Mouse (Mus musculus) embryonic facial prominence, embryonic 10.5 days (tissue): ENCODE results near the gene Cebpb. TPM values are rescaled to one million over a fixed set of nuclear protein-coding genes. Genes with fewer than 3 reads are reported as not detected.

ENCODE experiments used
- DNase-seq: peaks from one replicate; pipeline ENCODE4 v3.0.0-alpha.2; 2017; ENCODE audit warnings: low spot score
- H3K27ac ChIP-seq: fragments of 300-500 bp; sonication (generic); replicated peaks from 2 replicates; pipeline ENCODE4 v1.5.1; 2016; ENCODE audit warnings: mild to moderate bottlenecking
- H3K27me3 ChIP-seq: fragments of 300-500 bp; sonication (generic); replicated peaks from 2 replicates; pipeline ENCODE4 v1.6.1; 2016; ENCODE audit warnings: low read depth, mild to moderate bottlenecking; ENCODE audit not compliant: poor library complexity, severe bottlenecking
- H3K36me3 ChIP-seq: fragments of 300-500 bp; sonication (generic); replicated peaks from 2 replicates; pipeline ENCODE4 v1.6.1; 2016; ENCODE audit warnings: mild to moderate bottlenecking, moderate library complexity
- H3K4me1 ChIP-seq: fragments of 300-500 bp; sonication (generic); 2 replicates; pipeline ENCODE4 v1.6.1; 2016
- H3K4me3 ChIP-seq: fragments of 300-500 bp; sonication (generic); 2 replicates; pipeline ENCODE4 v1.5.1; 2016; ENCODE audit warnings: mild to moderate bottlenecking, moderate library complexity
- H3K9me3 ChIP-seq: fragments of 300-500 bp; sonication (generic); 2 replicates; pipeline ENCODE4 v1.6.1; 2016; ENCODE audit warnings: mild to moderate bottlenecking
- WGBS: fragments of 180-500 bp; shearing (Covaris S2); methylation state at CpG from one replicate; pipeline ENCODE4 v1.1.7; 2016; 5-methylcytosine and 5-hydroxymethylcytosine counted together
- polyA plus RNA-seq: library from polyadenylated mRNA; unstranded; fragments of >200 nt; fragmentation: Nextera tagmentation; extraction: Ambion mirVana; gene quantifications from 2 replicates; pipeline ENCODE4 v1.2.1, GENCODE M21; 2016

Cebpb gene
- polyA plus RNA-seq, 1 experiment from 2014 or later = 1.8 TPM

DNA sequence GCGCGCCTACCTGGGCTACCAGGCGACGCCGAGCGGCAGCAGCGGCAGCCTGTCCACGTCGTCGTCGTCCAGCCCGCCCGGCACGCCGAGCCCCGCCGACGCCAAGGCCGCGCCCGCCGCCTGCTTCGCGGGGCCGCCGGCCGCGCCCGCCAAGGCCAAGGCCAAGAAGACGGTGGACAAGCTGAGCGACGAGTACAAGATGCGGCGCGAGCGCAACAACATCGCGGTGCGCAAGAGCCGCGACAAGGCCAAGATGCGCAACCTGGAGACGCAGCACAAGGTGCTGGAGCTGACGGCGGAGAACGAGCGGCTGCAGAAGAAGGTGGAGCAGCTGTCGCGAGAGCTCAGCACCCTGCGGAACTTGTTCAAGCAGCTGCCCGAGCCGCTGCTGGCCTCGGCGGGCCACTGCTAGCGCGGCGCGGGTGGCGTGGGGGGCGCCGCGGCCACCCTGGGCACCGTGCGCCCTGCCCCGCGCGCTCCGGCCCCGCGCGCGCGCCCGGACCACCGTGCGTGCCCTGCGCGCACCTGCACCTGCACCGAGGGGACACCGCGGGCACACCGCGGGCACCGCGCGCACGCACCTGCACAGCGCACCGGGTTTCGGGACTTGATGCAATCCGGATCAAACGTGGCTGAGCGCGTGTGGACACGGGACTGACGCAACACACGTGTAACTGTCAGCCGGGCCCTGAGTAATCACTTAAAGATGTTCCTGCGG, 945 bp downstream of the Cebpb start, which contains the start of gene Tmem189:
Tmem189 (minus strand) TSS at position 322 of the 718 bp plus-strand sequence.
- peaks cover 69% of the 10 kb centered on the region for H3K27me3 ChIP-seq
- peaks cover 30% of the 10 kb centered on the region for H3K4me1 ChIP-seq
- peak within 1 kb of the TSS; percentile 78 for H3K4me3 ChIP-seq
- DNase-seq = peak; percentile 78
- H3K27ac ChIP-seq = peak within 1 kb of the TSS; percentile 82
- 1% methylated on average over 99 of the region's 99 CpGs for WGBS
- no peaks in the 10 kb centered on the region for H3K9me3 ChIP-seq
- H3K36me3 ChIP-seq = no peaks in the 10 kb centered on the region

DNA sequence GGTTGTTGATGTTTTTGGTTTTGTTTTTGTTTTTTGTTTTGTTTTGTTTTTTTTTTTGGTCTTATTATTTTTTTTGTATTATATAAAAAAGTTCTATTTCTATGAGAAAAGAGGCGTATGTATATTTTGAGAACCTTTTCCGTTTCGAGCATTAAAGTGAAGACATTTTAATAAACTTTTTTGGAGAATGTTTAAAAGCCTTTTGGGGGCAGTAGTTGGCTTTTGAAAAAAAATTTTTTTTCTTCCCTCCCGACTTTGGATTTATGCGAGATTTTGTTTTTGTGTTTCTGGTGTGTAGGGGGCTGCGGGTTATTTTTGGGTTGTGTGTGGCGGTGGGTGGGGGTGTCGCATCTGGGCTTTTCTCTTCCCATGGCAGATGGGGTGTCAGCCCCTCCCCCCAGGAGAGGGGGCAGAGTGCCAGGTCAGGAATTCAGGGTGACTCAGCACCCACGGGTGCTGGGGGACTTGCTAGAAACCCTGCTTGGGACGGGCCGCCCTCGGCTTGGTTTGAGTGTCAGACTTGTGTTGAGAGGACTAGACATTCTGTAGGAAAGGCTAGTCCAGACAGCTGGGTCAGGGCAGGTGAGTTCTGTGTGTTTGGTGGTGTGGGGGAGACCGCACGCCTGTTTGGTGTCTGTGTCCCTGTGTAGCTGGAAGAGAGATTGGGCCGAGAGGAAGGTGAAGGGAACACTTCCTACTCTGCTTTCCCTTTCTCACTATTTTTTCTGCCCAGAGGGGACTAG, 1.7 kb downstream of the Cebpb start:
- H3K4me1 ChIP-seq = peaks cover 30% of the 10 kb centered on the region
- peaks cover 6% of the 10 kb centered on the region; the same call in 1 of the 2 replicates for H3K9me3 ChIP-seq
- no peak for DNase-seq
- 63% methylated on average over 15 of the region's 15 CpGs for WGBS
- peak overlapping the region; percentile 78 for H3K4me3 ChIP-seq
- no peaks in the 10 kb centered on the region for H3K36me3 ChIP-seq
- H3K27me3 ChIP-seq = peaks cover 67% of the 10 kb centered on the region
- H3K27ac ChIP-seq = no peak overlapping the region

DNA sequence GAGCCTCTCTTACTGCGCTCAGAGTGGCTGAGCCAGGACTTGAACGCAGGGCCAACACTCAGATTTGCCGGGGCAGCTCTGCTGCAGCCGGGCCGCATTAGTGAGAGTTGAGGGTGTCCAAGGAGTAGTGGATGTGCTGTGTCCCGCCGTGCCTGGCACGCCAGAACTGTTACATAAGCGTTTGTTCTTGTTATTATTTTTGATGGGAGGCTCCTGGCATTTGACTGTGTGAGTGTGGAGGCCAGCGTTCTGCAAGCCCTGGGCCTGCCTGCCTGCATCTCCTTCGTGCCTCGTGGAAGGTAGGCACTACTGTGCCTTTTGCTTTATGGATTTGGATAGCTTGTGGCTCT, 2.2 kb downstream of the Cebpb start:
- 0 out of 2 replicates have a peak overlapping the region, but pooled peaks have one; percentile 16 for H3K4me3 ChIP-seq
- DNase-seq = no peak
- H3K9me3 ChIP-seq = peaks cover 7% of the 10 kb centered on the region; the same call in 1 of the 2 replicates
- 87% methylated on average over 12 of the region's 12 CpGs for WGBS
- peaks cover 30% of the 10 kb centered on the region for H3K4me1 ChIP-seq
- H3K36me3 ChIP-seq = no peaks in the 10 kb centered on the region
- no peak overlapping the region for H3K27ac ChIP-seq
- peaks cover 62% of the 10 kb centered on the region for H3K27me3 ChIP-seq

DNA sequence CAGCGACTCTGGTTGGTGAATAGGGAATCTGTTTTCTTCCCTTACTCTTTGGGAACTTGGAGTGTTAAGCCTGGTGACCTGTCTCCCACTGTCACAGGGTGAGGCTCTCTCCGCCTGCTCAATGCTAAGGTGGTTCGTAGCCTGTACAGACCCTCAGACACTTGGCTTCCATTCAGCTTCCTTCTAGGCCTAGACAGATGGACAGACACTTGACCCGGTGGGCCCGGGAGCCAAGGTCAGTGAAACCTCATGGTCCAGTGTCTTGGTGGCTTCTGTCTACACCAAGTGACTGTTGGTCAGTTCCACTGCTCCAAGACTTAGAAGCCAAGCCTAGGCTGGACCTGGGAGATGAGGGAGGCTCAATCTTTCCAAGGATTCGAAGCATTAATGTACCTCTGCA, 2.7 kb downstream of the Cebpb start:
- no peaks in the 10 kb centered on the region for H3K36me3 ChIP-seq
- no peak overlapping the region for H3K4me3 ChIP-seq
- no peak for DNase-seq
- 88% methylated on average over 6 of the region's 6 CpGs for WGBS
- peaks cover 30% of the 10 kb centered on the region for H3K4me1 ChIP-seq
- H3K9me3 ChIP-seq = peaks cover 7% of the 10 kb centered on the region; the same call in 1 of the 2 replicates
- H3K27me3 ChIP-seq = peaks cover 57% of the 10 kb centered on the region
- H3K27ac ChIP-seq = no peak overlapping the region

DNA sequence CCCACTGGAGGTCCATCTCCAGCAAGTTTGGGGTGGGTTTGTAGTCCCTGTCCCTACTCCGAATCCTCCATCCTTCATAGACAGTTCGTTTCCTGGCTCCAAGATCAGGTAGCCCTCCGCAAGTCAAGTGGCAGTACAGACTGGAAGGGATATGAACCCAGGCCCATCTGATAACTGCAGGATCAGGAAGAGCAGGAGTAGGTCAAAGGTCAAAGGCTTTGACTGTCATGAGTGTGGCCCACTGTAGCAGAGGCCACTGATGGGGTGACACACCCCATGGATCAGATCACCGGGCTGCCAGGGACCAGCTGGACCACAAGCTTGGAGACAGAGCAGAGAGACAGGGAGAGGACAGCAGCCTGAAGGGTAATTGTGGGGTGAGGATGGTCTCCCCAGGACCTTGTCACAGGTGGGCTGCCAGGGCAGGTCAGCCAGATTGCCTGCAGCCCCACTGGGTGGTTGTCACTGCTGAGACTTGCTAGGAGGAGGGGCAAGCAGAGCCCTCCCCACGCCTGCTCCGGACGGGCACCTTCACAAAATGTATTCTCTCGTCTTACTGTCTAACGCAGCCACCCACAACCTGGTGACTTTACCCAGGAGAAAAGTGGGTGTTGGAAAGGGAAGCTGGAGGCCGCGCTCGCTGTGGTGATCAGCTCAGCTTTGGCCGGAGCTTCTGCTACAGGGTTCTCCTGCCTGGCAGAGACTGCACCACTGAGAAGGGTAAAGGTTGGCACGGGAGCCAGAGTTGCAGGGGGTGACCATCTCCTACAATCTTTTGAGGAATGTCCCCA, 3.4 kb downstream of the Cebpb start:
- peaks cover 30% of the 10 kb centered on the region for H3K4me1 ChIP-seq
- WGBS = 86% methylated on average over 14 of the region's 14 CpGs
- no peak for DNase-seq
- H3K27ac ChIP-seq = no peak overlapping the region
- H3K4me3 ChIP-seq = no peak overlapping the region
- peaks cover 7% of the 10 kb centered on the region; the same call in 1 of the 2 replicates for H3K9me3 ChIP-seq
- H3K27me3 ChIP-seq = peaks cover 50% of the 10 kb centered on the region
- H3K36me3 ChIP-seq = no peaks in the 10 kb centered on the region

DNA sequence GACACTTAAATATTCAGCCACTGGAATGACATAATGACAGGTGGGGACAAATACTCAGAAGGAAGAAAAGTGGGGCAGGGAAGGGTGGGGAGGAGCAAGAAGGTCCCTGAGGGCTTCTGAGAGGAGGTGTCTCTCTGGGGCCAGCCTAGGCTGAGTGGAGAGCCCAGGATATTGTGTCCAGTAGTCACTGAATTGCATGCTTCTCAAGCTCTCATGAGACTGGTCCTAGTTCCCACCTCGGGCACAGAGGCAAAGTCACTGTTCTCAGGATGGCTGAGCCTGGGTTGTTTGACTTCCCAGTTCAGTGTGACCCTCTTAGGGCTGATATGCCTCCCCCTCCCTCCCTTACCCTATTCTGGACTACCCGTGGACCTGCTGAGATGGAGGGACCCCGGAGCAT, 4.1 kb downstream of the Cebpb start:
- 66% methylated on average over 3 of the region's 3 CpGs for WGBS
- peaks cover 7% of the 10 kb centered on the region; the same call in 1 of the 2 replicates for H3K9me3 ChIP-seq
- peaks cover 43% of the 10 kb centered on the region for H3K27me3 ChIP-seq
- H3K4me1 ChIP-seq = peaks cover 26% of the 10 kb centered on the region
- H3K27ac ChIP-seq = no peak overlapping the region
- no peak for DNase-seq
- H3K4me3 ChIP-seq = no peak overlapping the region
- no peaks in the 10 kb centered on the region for H3K36me3 ChIP-seq

DNA sequence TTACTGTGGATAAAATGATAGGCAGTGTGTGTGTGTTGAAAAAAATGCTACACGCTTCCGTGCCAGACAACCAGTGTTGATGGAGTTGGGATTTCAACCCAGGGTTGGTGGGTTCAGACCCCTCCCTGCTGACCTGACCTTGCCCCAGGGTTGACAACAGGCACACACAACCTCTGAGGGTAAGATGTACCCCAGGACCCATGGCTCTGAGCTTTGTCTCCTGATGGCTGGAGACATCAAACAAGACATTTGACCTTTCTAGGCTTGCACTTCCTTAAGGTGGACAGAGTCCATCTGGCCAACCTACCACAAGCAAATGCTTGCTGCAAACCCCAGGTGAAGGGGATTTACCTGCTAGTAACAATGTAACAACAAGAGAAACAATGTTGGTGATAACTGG, 4.8 kb downstream of the Cebpb start:
- Histone ChIP-seq H3K27ac (no peak overlapping the region), H3K27me3 (peaks cover 37% of the 10 kb centered on the region), H3K4me1 (peaks cover 19% of the 10 kb centered on the region), H3K36me3 (no peaks in the 10 kb centered on the region), H3K4me3 (no peak overlapping the region), H3K9me3 (peaks cover 7% of the 10 kb centered on the region; the same call in 1 of the 2 replicates)
- DNase-seq = no peak
- 88% methylated on average over 2 of the region's 2 CpGs for WGBS

DNA sequence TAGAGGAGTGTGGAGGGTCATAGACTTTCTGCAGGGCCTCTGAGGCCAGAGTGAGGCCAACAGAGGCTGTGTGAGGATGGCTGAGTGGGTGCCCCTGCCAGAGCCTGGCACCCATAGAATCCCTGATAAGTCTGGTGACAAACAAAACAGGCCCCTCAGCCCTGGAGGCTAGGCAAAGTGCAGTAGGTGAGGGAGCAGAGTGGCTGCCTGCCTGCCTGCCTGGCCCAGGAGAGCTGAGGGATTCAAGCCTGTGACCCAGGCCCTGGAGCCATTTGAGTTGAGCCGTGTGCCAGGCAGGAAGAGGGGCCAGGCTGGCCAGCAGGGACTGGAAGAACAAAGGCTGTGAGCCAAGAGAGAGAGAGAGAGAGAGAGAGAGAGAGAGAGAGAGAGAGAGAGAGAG, 5.5 kb downstream of the Cebpb start:
- Histone ChIP-seq H3K4me1 (peaks cover 12% of the 10 kb centered on the region), H3K4me3 (no peak overlapping the region), H3K27ac (no peak overlapping the region), H3K36me3 (no peaks in the 10 kb centered on the region), H3K27me3 (peaks cover 33% of the 10 kb centered on the region), H3K9me3 (peaks cover 7% of the 10 kb centered on the region; the same call in 1 of the 2 replicates)
- 59% methylated on average over 1 of the region's 1 CpGs for WGBS
- DNase-seq = no peak

DNA sequence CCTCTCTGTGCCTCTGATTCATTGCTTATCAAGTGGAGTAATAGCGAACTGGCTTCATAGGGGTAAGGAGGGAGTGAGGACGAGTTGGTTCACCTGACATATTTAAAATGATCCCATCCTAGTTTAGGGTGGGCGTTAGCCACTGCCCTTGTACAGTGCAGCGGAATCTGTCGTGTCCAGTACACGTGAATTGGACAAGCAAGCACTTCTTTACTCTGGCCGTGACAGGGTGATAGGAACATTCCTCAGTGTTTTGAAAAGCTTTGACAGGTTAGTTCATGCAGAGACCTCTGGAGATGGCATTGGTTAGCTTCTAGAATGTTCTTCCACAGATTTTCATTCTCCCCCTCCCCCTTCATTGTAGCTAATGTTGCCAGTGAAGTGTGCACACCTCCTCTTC, 6.2 kb downstream of the Cebpb start:
- no peak for DNase-seq
- peaks cover 7% of the 10 kb centered on the region; the same call in 1 of the 2 replicates for H3K9me3 ChIP-seq
- no peak overlapping the region for H3K4me3 ChIP-seq
- H3K27me3 ChIP-seq = peaks cover 26% of the 10 kb centered on the region
- no peak overlapping the region for H3K27ac ChIP-seq
- WGBS = 94% methylated on average over 7 of the region's 7 CpGs
- H3K36me3 ChIP-seq = no peaks in the 10 kb centered on the region
- H3K4me1 ChIP-seq = peaks cover 5% of the 10 kb centered on the region

DNA sequence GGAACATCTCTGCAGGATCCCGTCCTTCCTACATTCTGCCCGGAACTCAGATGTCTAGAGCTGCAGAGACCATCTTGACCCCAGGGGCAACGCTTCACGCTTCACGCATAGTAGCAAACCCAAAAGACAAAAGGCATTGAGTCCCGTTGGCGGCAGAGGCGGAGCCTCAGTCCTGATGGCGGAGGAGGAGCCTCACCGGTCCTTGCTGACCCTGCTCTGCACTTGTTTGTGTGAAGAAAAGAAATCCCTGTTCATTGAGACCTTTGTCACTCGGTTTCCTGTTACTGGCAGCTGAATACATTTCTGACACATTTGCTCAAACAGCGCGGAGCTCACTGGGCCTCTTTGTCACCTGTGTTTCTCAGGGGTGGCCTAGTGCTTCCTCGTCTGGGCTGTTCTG, 6.8 kb downstream of the Cebpb start:
- Histone ChIP-seq H3K27ac (no peak overlapping the region), H3K4me1 (0 out of 2 replicates have a peak, but pooled peaks cover 2% of the 10 kb centered on the region), H3K27me3 (peaks cover 20% of the 10 kb centered on the region), H3K9me3 (peaks cover 7% of the 10 kb centered on the region; the same call in 1 of the 2 replicates), H3K4me3 (no peak overlapping the region), H3K36me3 (no peaks in the 10 kb centered on the region)
- WGBS = 79% methylated on average over 14 of the region's 14 CpGs
- DNase-seq = no peak

DNA sequence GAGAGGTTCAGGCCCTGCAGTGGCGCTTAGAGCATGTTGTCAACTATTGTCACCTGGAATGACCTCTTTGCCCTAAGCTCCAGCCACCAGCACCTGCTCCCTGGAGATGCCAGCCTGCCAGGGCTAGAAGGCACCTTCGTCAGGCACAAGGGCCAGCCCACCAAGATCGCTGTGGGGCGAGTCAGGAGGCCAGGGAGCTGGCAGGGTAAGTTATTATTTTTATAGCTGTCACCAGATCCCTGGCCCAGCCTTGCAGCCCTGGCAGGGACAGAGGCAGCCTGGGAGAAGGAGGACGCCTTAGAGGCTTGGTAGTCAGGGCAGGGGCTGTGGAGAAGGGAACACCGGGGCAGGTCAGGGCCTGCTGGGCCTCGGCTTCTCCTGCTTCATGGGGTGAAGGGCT, 7.4 kb downstream of the Cebpb start:
- no peak overlapping the region for H3K27ac ChIP-seq
- peaks cover 14% of the 10 kb centered on the region for H3K27me3 ChIP-seq
- DNase-seq = no peak
- H3K4me3 ChIP-seq = no peak overlapping the region
- WGBS = 84% methylated on average over 7 of the region's 7 CpGs
- no peaks in the 10 kb centered on the region for H3K4me1 ChIP-seq
- no peaks in the 10 kb centered on the region for H3K36me3 ChIP-seq
- H3K9me3 ChIP-seq = peaks cover 7% of the 10 kb centered on the region; the same call in 1 of the 2 replicates

DNA sequence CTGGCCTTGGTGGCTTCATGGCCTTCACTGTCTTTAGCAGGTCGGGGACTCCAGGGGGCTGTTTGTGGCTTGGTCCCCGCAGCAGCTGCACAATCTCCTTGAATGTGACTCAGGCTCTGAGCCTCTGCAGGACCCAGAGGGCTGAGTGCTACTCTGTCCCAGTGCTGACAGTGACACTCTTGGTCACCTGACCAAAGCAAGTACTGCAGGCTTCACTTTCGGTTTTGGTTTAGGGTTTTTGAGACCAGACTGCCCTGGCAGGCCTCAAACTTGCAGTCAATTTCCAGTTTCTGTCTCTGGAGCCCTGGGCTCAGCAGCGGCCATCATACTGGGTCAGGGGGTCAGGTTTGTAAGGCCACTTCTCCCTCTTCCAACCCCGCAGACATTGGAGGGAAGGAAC, 9.2 kb downstream of the Cebpb start:
- no peak overlapping the region for H3K27ac ChIP-seq
- WGBS = 64% methylated on average over 5 of the region's 5 CpGs

More for the DNA sequence above, 9.2 kb downstream of the Cebpb start:
- H3K27me3 ChIP-seq = no peaks in the 10 kb centered on the region
- no peak for DNase-seq
- H3K4me1 ChIP-seq = peaks cover 5% of the 10 kb centered on the region
- H3K9me3 ChIP-seq = peaks cover 7% of the 10 kb centered on the region; the same call in 1 of the 2 replicates
- H3K36me3 ChIP-seq = no peaks in the 10 kb centered on the region
- H3K4me3 ChIP-seq = no peak overlapping the region
